Mouse (Mus musculus) CH12.LX (cell line): ENCODE results near the gene Cipc.

ENCODE experiments used
- EP300 ChIP-seq: IDR thresholded peaks from 2 replicates; pipeline ENCODE4 v1.6.1; 2011; ENCODE audit warnings: low read length, improper control_type of control experiment
- JUND ChIP-seq: conservative IDR thresholded peaks from 2 replicates; pipeline ENCODE4 v1.6.1; 2011; ENCODE audit warnings: low read depth, low read length, improper control_type of control experiment
- KAT2A ChIP-seq: IDR thresholded peaks from 2 replicates; pipeline ENCODE4 v1.6.1; 2012; ENCODE audit warnings: low read length, improper control_type of control experiment, inconsistent platforms; ENCODE audit not compliant: insufficient replicate concordance
- MXI1 ChIP-seq: IDR thresholded peaks from 2 replicates; pipeline ENCODE4 v1.6.1; 2011; ENCODE audit warnings: mild to moderate bottlenecking, low read depth, low read length, improper control_type of control experiment
- POLR2A ChIP-seq: IDR thresholded peaks from 2 replicates; pipeline ENCODE4 v1.6.1; 2011; ENCODE audit warnings: low read depth, mild to moderate bottlenecking, improper control_type of control experiment, low read length
- RAD21 ChIP-seq: IDR thresholded peaks from 2 replicates; pipeline ENCODE4 v1.6.1; 2011; ENCODE audit warnings: low read depth, mild to moderate bottlenecking, low read length, improper control_type of control experiment, moderate library complexity
- ZMIZ1 ChIP-seq: IDR thresholded peaks from 2 replicates; pipeline ENCODE4 v1.6.1; 2012; ENCODE audit warnings: low read depth, mild to moderate bottlenecking, inconsistent platforms, low read length, improper control_type of control experiment

- TF ChIP-seq MXI1 (no peak), ZMIZ1 (no peak), POLR2A (no peak), KAT2A (no peak), EP300 (no peak), JUND (no peak), RAD21 (no peak)
Observed at GRCm38 (mm10) chr12:86932575-86932952, 14.3 kb upstream of the Cipc start.
